Mouse (Mus musculus): Measurements from ENCODE around the gene Srpk2. TPM values are rescaled to one million over a fixed set of nuclear protein-coding genes. Genes with fewer than 3 reads are reported as not detected.

Srpk2 gene
- polyA plus RNA-seq, 1 experiment, result 7.8 TPM

DNA sequence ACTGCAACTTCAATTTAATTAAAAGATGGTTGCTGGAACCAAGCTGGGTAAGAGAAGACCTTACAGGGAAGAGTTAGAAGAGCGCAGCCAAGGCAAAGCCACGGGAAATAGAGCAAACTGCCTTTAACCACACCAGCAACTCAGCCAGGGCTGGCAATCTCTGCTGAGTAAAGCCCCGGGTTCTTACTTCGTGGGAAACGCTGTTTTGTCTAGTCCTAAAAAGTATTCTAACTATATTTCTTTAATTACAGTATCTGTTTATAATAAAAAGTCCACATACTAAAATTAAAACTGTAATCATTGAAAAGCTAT is 67.4 kb downstream of the Srpk2 start:
- Histone ChIP-seq H3K4me3 (replicated peaks; ENCODE audit: extremely low read depth, low read depth, low read length) (peak overlapping the region; percentile 65), H3K4me1 (ENCODE audit: control insufficient read depth, insufficient read depth, low read length) (peaks cover 6% of the 10 kb centered on the region; the same call in 1 of the 2 replicates)
- DNase-seq, result peak; percentile 51
- TF ChIP-seq POLR2A (IDR thresholded peaks at IDR 0.05; ENCODE audit: borderline replicate concordance, extremely low read depth, low read depth, low read length) (no peak), CTCF (IDR thresholded peaks at IDR 0.05; ENCODE audit: insufficient read depth, low read length) (no peak)
- under 1% methylated on average over 5 of the region's 5 CpGs for WGBS

DNA sequence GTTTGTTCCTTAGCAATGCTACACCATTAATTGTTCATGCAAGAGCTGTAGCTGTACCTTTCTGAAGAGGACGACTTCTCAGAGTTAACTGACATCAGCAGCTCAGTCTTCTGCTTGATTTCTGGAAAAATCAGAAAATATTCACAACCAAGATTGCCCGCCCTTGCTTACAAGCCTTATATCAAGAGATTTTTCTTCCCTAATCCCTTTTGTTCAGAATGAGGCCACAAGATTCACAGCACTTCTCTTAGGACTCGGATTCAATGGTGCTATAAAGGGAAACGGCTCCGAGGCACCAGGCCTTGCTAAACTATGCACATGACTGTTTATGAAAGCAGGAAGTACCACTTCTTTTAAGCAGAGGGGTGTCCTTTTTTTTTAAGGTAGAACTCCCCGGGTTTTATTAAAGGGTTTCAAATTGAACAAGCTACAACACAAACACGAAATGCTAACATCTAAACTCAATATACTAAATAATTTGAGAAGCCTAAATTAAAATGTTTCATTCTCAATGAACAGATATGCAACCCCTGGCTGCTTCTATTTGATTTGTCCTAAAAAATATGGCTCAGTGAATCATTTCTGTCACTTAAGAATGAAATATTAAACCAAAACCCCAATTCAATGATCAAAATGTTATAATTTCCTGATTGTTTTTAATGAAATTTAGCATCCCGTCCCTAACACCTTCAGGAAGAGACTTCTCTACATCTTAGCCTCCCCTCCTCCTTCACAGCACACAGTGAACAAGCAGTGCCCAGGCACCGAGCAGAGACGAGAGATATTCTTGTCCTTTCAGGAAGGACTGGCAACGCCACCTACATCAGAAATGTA is 67.9 kb downstream of the Srpk2 start:
- Histone ChIP-seq H3K4me3 (replicated peaks; ENCODE audit: extremely low read depth, low read depth, low read length) (peak overlapping the region; percentile 97), H3K4me1 (ENCODE audit: control insufficient read depth, insufficient read depth, low read length) (peaks cover 6% of the 10 kb centered on the region; the same call in 1 of the 2 replicates)
- 2% methylated on average over 11 of the region's 11 CpGs for WGBS
- DNase-seq, result no peak
- no peak for TF ChIP-seq CTCF (IDR thresholded peaks at IDR 0.05; ENCODE audit: insufficient read depth, low read length)
- peak; percentile 37; the same call in 1 of the 2 replicates for TF ChIP-seq POLR2A (IDR thresholded peaks at IDR 0.05; ENCODE audit: borderline replicate concordance, extremely low read depth, low read depth, low read length)

DNA sequence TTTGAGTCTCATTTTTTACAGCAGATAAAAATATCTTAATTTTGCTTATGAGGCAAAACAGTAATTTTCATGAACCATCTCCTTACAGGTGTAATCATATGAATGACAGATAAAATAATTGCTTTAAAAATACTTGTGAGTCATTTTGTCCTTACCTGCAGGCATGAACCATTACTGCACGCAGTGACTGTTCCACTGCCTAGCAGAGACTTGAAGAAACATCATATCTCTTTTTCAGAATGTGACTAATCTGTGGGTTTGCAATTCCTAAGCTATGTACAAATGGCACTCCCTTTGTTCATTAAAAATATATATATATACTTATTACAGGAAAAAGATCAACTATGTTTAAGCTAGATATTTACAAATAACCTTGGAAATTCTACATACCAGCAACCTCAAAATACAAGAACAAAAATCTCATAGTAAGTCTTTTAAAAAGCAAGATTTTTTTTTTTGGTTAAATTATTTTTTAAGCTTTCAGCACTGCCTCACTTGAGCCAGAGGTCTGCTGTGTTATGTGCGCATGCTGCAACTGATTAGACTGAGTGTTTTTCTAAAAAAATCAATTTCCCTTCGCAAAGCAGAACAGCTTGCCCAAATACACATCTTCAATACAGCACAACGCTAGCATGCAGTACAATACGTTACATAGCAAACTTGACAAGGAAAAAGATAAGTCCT is 68.7 kb downstream of the Srpk2 start:
- Histone ChIP-seq H3K4me3 (replicated peaks; ENCODE audit: extremely low read depth, low read depth, low read length) (peak overlapping the region; percentile 97), H3K4me1 (ENCODE audit: control insufficient read depth, insufficient read depth, low read length) (peaks cover 6% of the 10 kb centered on the region; the same call in 1 of the 2 replicates)
- 6% methylated on average over 5 of the region's 5 CpGs for WGBS
- TF ChIP-seq POLR2A (IDR thresholded peaks at IDR 0.05; ENCODE audit: borderline replicate concordance, extremely low read depth, low read depth, low read length), result no peak
- no peak for TF ChIP-seq CTCF (IDR thresholded peaks at IDR 0.05; ENCODE audit: insufficient read depth, low read length)
- DNase-seq, result no peak

DNA sequence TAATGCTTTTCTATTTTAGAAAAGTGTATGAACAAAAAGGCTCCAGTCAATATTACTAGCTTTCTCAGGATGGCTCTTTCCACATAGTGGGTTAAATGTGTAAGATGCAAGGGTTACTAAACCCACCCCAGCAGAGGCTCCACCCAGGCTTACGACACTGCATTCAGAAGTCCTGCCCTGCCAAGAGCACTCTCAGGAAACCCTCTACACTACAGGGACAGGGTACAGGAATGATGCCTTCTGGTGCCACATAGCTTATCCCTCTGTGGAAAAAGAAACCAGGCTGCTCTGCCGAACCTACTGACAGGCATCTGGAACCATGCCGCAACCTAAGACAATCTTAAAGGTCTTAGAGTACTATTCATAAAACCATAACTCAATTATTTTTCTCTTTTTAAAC is 71.6 kb downstream of the Srpk2 start:
- no peak for DNase-seq
- Histone ChIP-seq H3K4me3 (replicated peaks; ENCODE audit: extremely low read depth, low read depth, low read length) (no peak overlapping the region), H3K4me1 (ENCODE audit: control insufficient read depth, insufficient read depth, low read length) (peaks cover 6% of the 10 kb centered on the region; the same call in 1 of the 2 replicates)
- no peak for TF ChIP-seq POLR2A (IDR thresholded peaks at IDR 0.05; ENCODE audit: borderline replicate concordance, extremely low read depth, low read depth, low read length)
- TF ChIP-seq CTCF (IDR thresholded peaks at IDR 0.05; ENCODE audit: insufficient read depth, low read length), result no peak
- 48% methylated on average over 3 of the region's 3 CpGs for WGBS

DNA sequence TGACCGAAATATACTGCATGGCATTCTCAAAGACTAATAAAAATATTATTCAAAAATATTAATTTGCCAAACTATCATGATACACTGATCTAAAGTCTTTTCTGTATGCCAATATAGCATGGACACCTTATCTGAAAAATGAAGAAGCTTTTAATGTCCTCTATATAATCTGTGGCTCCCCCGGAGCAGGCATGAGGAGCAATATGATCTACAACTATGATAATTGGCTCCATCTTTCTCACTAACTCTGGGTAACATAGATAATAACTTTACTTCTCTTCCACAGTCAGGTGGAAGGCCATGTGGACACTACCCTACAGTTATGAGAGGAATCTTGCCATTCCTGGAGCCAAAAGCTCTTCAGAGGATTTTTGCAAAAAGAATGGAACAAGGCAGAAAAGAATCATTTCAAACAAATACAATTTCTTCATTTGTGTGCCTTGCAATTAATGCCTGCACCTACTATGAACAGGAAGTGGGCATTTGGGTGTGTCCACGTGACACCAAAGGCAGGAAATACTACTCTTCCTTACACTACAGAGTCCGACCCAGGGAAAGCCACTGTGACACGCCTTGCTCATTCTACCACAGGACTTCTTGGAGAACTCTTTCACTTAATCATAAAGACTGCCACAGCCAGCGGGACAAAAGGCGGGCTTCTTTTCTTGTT is 80.2 kb downstream of the Srpk2 start:
- 48% methylated on average over 7 of the region's 7 CpGs for WGBS
- H3K4me1 ChIP-seq (ENCODE audit: control insufficient read depth, insufficient read depth, low read length), result no peaks in the 10 kb centered on the region; the same call in 1 of the 2 replicates
- no peak for TF ChIP-seq POLR2A (IDR thresholded peaks at IDR 0.05; ENCODE audit: borderline replicate concordance, extremely low read depth, low read depth, low read length)
- TF ChIP-seq CTCF (IDR thresholded peaks at IDR 0.05; ENCODE audit: insufficient read depth, low read length), result no peak
- no peak overlapping the region for H3K4me3 ChIP-seq (replicated peaks; ENCODE audit: extremely low read depth, low read depth, low read length)
- no peak for DNase-seq

DNA sequence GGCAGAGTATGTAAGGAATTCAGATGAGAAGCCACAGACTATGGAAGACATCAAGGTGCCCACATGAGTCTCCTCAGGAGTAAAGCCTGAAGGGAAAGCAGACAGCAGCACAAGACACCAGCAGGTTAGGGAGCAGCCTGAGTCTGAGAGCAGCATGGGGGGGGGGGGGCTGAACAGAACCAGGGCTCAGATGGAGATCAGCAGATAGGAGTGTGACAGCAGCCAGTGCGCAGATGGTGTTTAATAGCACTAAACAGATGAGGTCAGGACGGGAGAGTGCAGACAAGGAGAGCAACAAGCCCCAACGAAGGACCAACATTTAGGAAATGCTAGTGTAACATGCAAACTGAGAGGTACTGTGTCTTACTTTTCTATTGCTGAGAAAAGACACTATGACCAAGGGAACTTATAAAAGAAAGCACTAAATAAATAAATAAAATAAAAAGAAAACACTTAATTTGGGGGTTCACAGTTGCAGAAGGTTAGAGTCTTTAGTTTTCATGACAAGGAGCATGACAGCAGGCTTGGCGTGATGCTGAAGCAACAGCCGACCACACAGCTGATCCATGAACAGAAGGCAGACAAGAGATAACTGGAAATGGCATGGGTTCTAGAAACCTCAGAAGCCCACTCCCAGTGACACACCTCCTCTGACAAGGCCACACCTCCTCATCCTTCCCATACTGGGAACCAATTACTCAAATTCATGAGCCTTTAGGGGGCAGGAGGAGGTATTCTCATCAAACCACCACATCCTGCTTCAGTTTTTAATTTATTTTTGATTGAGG is 84.5 kb downstream of the Srpk2 start:
- DNase-seq, result no peak
- 85% methylated on average over 5 of the region's 5 CpGs for WGBS
- Histone ChIP-seq H3K4me1 (ENCODE audit: control insufficient read depth, insufficient read depth, low read length) (peaks cover 4% of the 10 kb centered on the region; the same call in 1 of the 2 replicates), H3K4me3 (replicated peaks; ENCODE audit: extremely low read depth, low read depth, low read length) (no peak overlapping the region)
- no peak for TF ChIP-seq POLR2A (IDR thresholded peaks at IDR 0.05; ENCODE audit: borderline replicate concordance, extremely low read depth, low read depth, low read length)
- no peak for TF ChIP-seq CTCF (IDR thresholded peaks at IDR 0.05; ENCODE audit: insufficient read depth, low read length)

DNA sequence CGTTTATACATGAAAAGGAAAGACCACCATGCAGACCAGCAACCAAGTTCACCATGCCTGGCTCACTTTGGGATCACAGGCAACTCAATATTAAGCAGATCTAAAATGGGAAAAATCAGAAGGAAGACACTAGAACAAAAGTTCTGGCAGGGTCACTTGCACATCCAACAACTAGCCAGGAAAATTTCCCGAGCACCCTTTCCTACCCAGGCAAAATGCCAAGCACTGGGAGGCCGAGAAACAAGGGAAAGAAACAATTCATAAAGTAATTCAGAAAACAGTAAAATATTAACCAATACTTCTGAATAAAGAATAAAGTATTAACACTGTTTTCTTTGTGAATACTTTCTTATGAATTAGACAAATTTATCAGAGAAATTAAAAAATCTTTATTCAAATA is 85.2 kb downstream of the Srpk2 start:
- Histone ChIP-seq H3K4me3 (replicated peaks; ENCODE audit: extremely low read depth, low read depth, low read length) (no peak overlapping the region), H3K4me1 (ENCODE audit: control insufficient read depth, insufficient read depth, low read length) (peaks cover 4% of the 10 kb centered on the region; the same call in 1 of the 2 replicates)
- TF ChIP-seq POLR2A (IDR thresholded peaks at IDR 0.05; ENCODE audit: borderline replicate concordance, extremely low read depth, low read depth, low read length) (no peak), CTCF (IDR thresholded peaks at IDR 0.05; ENCODE audit: insufficient read depth, low read length) (no peak)
- no peak for DNase-seq
- 32% methylated on average over 3 of the region's 3 CpGs for WGBS

DNA sequence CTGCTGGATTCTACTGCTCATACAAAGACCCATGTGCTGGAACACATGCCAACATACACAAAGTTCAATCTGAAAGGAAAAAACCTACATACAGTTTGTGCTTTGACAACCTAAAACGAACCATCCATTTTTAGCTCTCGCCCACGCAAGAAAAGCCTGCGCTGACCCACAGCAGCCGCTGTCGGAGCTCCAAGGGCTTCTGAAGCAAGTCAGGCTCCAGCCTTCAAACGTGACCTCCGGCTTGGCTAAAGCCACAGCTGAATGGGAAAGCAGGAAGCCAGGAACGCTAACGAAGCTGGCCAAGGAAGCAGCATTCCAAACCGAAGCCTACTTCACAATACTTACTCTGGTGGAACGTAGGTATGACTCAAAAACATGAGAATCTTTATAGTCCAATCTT is 85.9 kb downstream of the Srpk2 start:
- DNase-seq, result peak; percentile 23
- Histone ChIP-seq H3K4me3 (replicated peaks; ENCODE audit: extremely low read depth, low read depth, low read length) (no peak overlapping the region), H3K4me1 (ENCODE audit: control insufficient read depth, insufficient read depth, low read length) (peaks cover 4% of the 10 kb centered on the region; the same call in 1 of the 2 replicates)
- TF ChIP-seq POLR2A (IDR thresholded peaks at IDR 0.05; ENCODE audit: borderline replicate concordance, extremely low read depth, low read depth, low read length) (no peak), CTCF (IDR thresholded peaks at IDR 0.05; ENCODE audit: insufficient read depth, low read length) (no peak)
- 31% methylated on average over 12 of the region's 12 CpGs for WGBS

DNA sequence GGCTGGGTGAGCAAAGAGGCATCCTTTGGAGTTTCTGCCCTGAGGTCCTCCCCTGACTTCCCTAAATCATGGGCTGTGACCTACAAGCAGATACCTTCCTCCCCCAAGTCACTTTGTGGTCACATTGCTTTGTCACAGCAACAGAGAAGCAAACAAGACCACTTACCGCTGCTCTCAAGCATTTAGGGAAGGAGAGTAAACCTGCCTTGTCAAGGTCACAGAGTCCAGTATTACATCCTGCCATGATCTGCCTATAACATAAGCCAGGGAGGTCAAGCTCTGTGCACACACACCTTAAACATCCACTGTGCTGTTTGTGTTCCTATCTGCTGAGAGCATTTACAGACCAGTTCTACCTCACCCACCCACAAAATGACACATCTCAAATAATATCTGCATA is 86.4 kb downstream of the Srpk2 start:
- WGBS, result 50% methylated on average over 1 of the region's 1 CpGs

More for the DNA sequence above, 86.4 kb downstream of the Srpk2 start:
- no peak overlapping the region for H3K4me3 ChIP-seq (replicated peaks; ENCODE audit: extremely low read depth, low read depth, low read length)
- TF ChIP-seq POLR2A (IDR thresholded peaks at IDR 0.05; ENCODE audit: borderline replicate concordance, extremely low read depth, low read depth, low read length), result no peak
- no peak for TF ChIP-seq CTCF (IDR thresholded peaks at IDR 0.05; ENCODE audit: insufficient read depth, low read length)
- H3K4me1 ChIP-seq (ENCODE audit: control insufficient read depth, insufficient read depth, low read length), result peaks cover 4% of the 10 kb centered on the region; the same call in 1 of the 2 replicates
- DNase-seq, result no peak

All from lung, adult 2 months (tissue).